Mouse (Mus musculus): Measurements from ENCODE around the gene Steap3.

DNA sequence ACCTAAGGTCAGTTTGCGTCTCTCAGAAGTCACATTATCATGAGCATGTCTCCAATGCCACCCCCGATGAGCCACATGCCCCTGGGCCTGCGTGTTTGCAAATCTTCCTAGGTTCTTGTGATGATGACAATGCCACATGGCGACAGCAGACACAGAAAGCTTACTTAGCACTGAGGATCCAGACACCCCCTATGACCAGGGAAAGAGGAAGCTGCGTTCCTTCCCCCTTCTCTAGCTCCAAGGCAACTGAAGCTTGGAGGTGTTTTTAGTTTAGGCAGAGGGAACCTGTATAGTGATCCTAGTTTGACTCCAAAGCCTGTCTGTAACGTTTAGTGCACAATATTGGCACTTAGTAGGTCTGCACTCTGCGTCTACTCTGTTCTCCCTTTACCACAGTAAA lies 102.2 kb downstream of the Steap3 start:
- TF ChIP-seq CTCF (IDR thresholded peaks at IDR 0.05; ENCODE audit: low read depth) (no peak), EP300 (IDR thresholded peaks at IDR 0.05; ENCODE audit: low read depth) (no peak)
